ENCODE assay signal across 8 mouse cellular contexts in genomic region chr19:34474228-34474990, GRCm38 (mm10). TPM values are rescaled to one million over a fixed set of nuclear protein-coding genes. Genes with fewer than 3 reads are reported as not detected.
DNase-seq lines count a peak whose midpoint lies in the region; ATAC-seq lines count a peak whose summit lies in the region.

No protein-coding gene starts in this region.

- H3K79me2 ChIP-seq in macrophage (ENCODE audit: inconsistent target) = no peaks in the 10 kb centered on the region

- H3K9me3 ChIP-seq in forebrain, embryonic 11.5 days (ENCODE audit: control insufficient read depth, low read length) = no peaks in the 10 kb centered on the region

- peak overlapping the region; percentile 51 for H3K4me3 ChIP-seq in forebrain, embryonic 11.5 days (ENCODE audit: low read depth, low read length)
- H3K4me3 ChIP-seq in macrophage (ENCODE audit: inconsistent target) = peak overlapping the region; percentile 53

- no peak overlapping the region for H3K27ac ChIP-seq in forebrain, embryonic 11.5 days (ENCODE audit: low read depth, low read length)
- H3K27ac ChIP-seq in macrophage = no peak overlapping the region

- H3K4me2 ChIP-seq in forebrain, embryonic 11.5 days (ENCODE audit: low read depth, low read length, severe bottlenecking) = peak overlapping the region; percentile 97

- H3K36me3 ChIP-seq in forebrain, embryonic 11.5 days (ENCODE audit: control insufficient read depth, insufficient read depth, low read length) = no peaks in the 10 kb centered on the region
- no peaks in the 10 kb centered on the region for H3K36me3 ChIP-seq in macrophage (ENCODE audit: inconsistent target)

- ATAC-seq in activated CD4-positive, CD25-positive, alpha-beta regulatory T cell, adult 4 months = peak; percentile 47
- peak; percentile 78 for ATAC-seq in forebrain, embryonic 11.5 days (replicated peaks; ENCODE audit: low FRiP score)
- peak; percentile 65 for ATAC-seq in inflammation-experienced regulatory T-cells, adult 6 months

- peaks cover 22% of the 10 kb centered on the region for H3K27me3 ChIP-seq in forebrain, embryonic 11.5 days (ENCODE audit: control insufficient read depth, insufficient read depth, low read length)

- WGBS in forebrain, embryonic 11.5 days = 7% methylated on average over 49 of the region's 49 CpGs
- WGBS in macrophage (ENCODE audit: missing documents) = 16% methylated on average over 45 of the region's 49 CpGs

- peak; percentile 7 to 20 for DNase-seq in layer of hippocampus, postnatal 10 days (ENCODE audit: low spot score in 2 of 2)
- no peak for DNase-seq in layer of hippocampus, adult 8-10 months (ENCODE audit: low spot score in 2 of 2)
- peak; percentile 53 for DNase-seq in forebrain, embryonic 11.5 days (ENCODE audit: low spot score)
- DNase-seq in right cerebral cortex, postnatal 4 days = peak; percentile 22
- DNase-seq in left cerebral cortex, adult 11 months (ENCODE audit: low spot score) = no peak

- peak overlapping the region; percentile 39 for H3K9ac ChIP-seq in forebrain, embryonic 11.5 days (ENCODE audit: low read length)

- H3K4me1 ChIP-seq in forebrain, embryonic 11.5 days (replicated peaks; ENCODE audit: control insufficient read depth, insufficient read depth, low read length) = peaks cover 5% of the 10 kb centered on the region; the same call in 1 of the 2 replicates

RNA-seq across cellular contexts. Expression of gene Ch25h, which starts 0.6 kb away (rescaled TPM):
- under 1 TPM; 0.47 to 0.53 TPM for total RNA-seq in layer of hippocampus, postnatal 10 days (2021)
- total RNA-seq in layer of hippocampus, adult 8-10 months (2022) = 1 to 10 TPM in 2 of 4 experiments, not detected in 2; 2.6 to 4.6 TPM
- not detected for polyA plus RNA-seq in activated CD4-positive, CD25-positive, alpha-beta regulatory T cell, adult 4 months (2017; shearing (Covaris generic))
- polyA plus RNA-seq in forebrain, embryonic 11.5 days (2014; fragmentation: Nextera tagmentation; extraction: Ambion mirVana) = 0.45 and 0.75 TPM in 2 replicates
- polyA plus RNA-seq in inflammation-experienced regulatory T-cells, adult 6 months (2017; shearing (Covaris generic)) = under 1 TPM in 1 of 3 experiments, not detected in 2; 0.26 TPM
- total RNA-seq in macrophage (2018; cell fraction: chromatin; rRNA removed) = 1 to 10 TPM in 8 of 26 experiments, under 1 TPM in 6, not detected in 12; 0.45 to 4.8 (median 1.3) TPM
- 1 to 10 TPM in 11 of 26 experiments, under 1 TPM in 15; 0.13 to 9.9 (median 0.72) TPM for total RNA-seq in macrophage (2018; cell fraction: cytosol; rRNA removed)
- total RNA-seq in macrophage (2018; cell fraction: nucleus; rRNA removed) = 10 to 100 TPM in 8 of 26 experiments, 1 to 10 TPM in 13, under 1 TPM in 4, not detected in 1; 0.64 to 16.9 (median 5.9) TPM
- 1.2 to 3.1 TPM in 2 of 3 replicates, not detected in the other for polyA plus RNA-seq in macrophage (2018)

RNA-seq across cellular contexts. Expression of gene Lipa, which starts 52.9 kb away (rescaled TPM):
- total RNA-seq in layer of hippocampus, postnatal 10 days (2021) = 10 to 100 TPM; 13.8 to 14.2 TPM
- total RNA-seq in layer of hippocampus, adult 8-10 months (2022) = 10 to 100 TPM; 19.3 to 28.7 (median 24.5) TPM
- polyA plus RNA-seq in activated CD4-positive, CD25-positive, alpha-beta regulatory T cell, adult 4 months (2017; shearing (Covaris generic)) = 100 to 1,000 TPM in 1 of 2 experiments, 10 to 100 TPM in 1; 98.8 to 105 TPM
- 20.9 and 21.5 TPM in 2 replicates for polyA plus RNA-seq in forebrain, embryonic 11.5 days (2014; fragmentation: Nextera tagmentation; extraction: Ambion mirVana)
- 10 to 100 TPM; 64.4 to 96.0 (median 93.8) TPM for polyA plus RNA-seq in inflammation-experienced regulatory T-cells, adult 6 months (2017; shearing (Covaris generic))
- 100 to 1,000 TPM in 15 of 26 experiments, 10 to 100 TPM in 11; 33.8 to 485 (median 111) TPM for total RNA-seq in macrophage (2018; cell fraction: chromatin; rRNA removed)
- total RNA-seq in macrophage (2018; cell fraction: cytosol; rRNA removed) = 1,000 to 10,000 TPM in 4 of 26 experiments, 100 to 1,000 TPM in 22; 457 to 1,368 (median 726) TPM
- 1,000 to 10,000 TPM in 3 of 26 experiments, 100 to 1,000 TPM in 23; 198 to 1,229 (median 648) TPM for total RNA-seq in macrophage (2018; cell fraction: nucleus; rRNA removed)
- 951 to 1,428 TPM (median 1,047 TPM) in 3 replicates for polyA plus RNA-seq in macrophage (2018)

Comparison
In these comparisons a context has a peak if more than half of its experiments do, and no peak if none do; other contexts are left out.
1. DNase-seq: peak in layer of hippocampus, postnatal 10 days (2 of 2), forebrain, embryonic 11.5 days (single experiment) and right cerebral cortex, postnatal 4 days (single experiment); none in layer of hippocampus, adult 8-10 months (0 of 2) and left cerebral cortex, adult 11 months (single experiment).
2. Peak in every context shown above with its lines, with median percentiles within 50 percentile points of each other: ATAC-seq.